Mouse (Mus musculus) limb, embryonic 12.5 days (tissue): ENCODE results near the gene Fpr3. TPM values are rescaled to one million over a fixed set of nuclear protein-coding genes. Genes with fewer than 3 reads are reported as not detected.

Experiments used
- ATAC-seq: fragments of 200-750 bp; cut with Nextera tagmentation; 2 replicates; pipeline ENCODE4 v1.8.0; 2017; ENCODE audit warnings: low read depth, moderate TSS enrichment; ENCODE audit not compliant: insufficient number of reproducible peaks, insufficient read depth, low FRiP score, low TSS enrichment
- H3K27ac ChIP-seq: fragments of 300-500 bp; sonication (generic); 2 replicates; pipeline ENCODE4 v1.5.1; 2016; ENCODE audit warnings: mild to moderate bottlenecking, moderate library complexity
- H3K27me3 ChIP-seq: fragments of 300-500 bp; sonication (generic); 2 replicates; pipeline ENCODE4 v1.6.1; 2016; ENCODE audit warnings: mild to moderate bottlenecking, moderate library complexity
- H3K36me3 ChIP-seq: fragments of 300-500 bp; sonication (generic); 2 replicates; pipeline ENCODE4 v1.6.1; 2016; ENCODE audit warnings: mild to moderate bottlenecking, moderate library complexity
- H3K4me1 ChIP-seq: fragments of 300-500 bp; sonication (generic); replicated peaks from 2 replicates; pipeline ENCODE4 v1.6.1; 2016
- H3K4me2 ChIP-seq: fragments of 300-500 bp; sonication (generic); 2 replicates; pipeline ENCODE4 v1.6.1; 2016; ENCODE audit warnings: mild to moderate bottlenecking, moderate library complexity
- H3K4me3 ChIP-seq: fragments of 300-500 bp; sonication (generic); replicated peaks from 2 replicates; pipeline ENCODE4 v1.5.1; 2016; ENCODE audit warnings: mild to moderate bottlenecking
- H3K9ac ChIP-seq: fragments of 300-500 bp; sonication (generic); replicated peaks from 2 replicates; pipeline ENCODE4 v1.6.1; 2016; ENCODE audit warnings: mild to moderate bottlenecking, moderate library complexity
- H3K9me3 ChIP-seq: fragments of 300-500 bp; sonication (generic); 2 replicates; pipeline ENCODE4 v1.6.1; 2016; ENCODE audit warnings: mild to moderate bottlenecking, moderate library complexity
- WGBS: fragments of 180-500 bp; shearing (Covaris S2); methylation state at CpG from one replicate; pipeline ENCODE4 v1.1.7; 2016; 5-methylcytosine and 5-hydroxymethylcytosine counted together
- polyA plus RNA-seq: library from polyadenylated mRNA; unstranded; fragments of >200 nt; fragmentation: Nextera tagmentation; extraction: Ambion mirVana; gene quantifications from 2 replicates; pipeline ENCODE4 v1.2.1, GENCODE M21; 2016

Gene Fpr3
- polyA plus RNA-seq, 1 experiment from 2014 or later = not detected

GRCm38 (mm10) chr17:17855064-17855838, 32.4 kb upstream of the Fpr3 start, which contains the start of gene Has1:
Has1 (minus strand) TSS chr17:17855205.
- H3K27ac ChIP-seq = no peak within 1 kb of the TSS
- no peak within 1 kb of the TSS for H3K4me3 ChIP-seq
- H3K9me3 ChIP-seq = no peaks in the 10 kb centered on the region
- H3K27me3 ChIP-seq = peaks cover 2% of the 10 kb centered on the region
- WGBS = 22% methylated on average over 8 of the region's 8 CpGs
- no peak within 1 kb of the TSS for H3K4me2 ChIP-seq
- peak; percentile 69 for ATAC-seq
- H3K36me3 ChIP-seq = peaks cover 15% of the 10 kb centered on the region; the same call in 1 of the 2 replicates
- H3K4me1 ChIP-seq = peaks cover 9% of the 10 kb centered on the region
- H3K9ac ChIP-seq = no peak within 1 kb of the TSS

DNA sequence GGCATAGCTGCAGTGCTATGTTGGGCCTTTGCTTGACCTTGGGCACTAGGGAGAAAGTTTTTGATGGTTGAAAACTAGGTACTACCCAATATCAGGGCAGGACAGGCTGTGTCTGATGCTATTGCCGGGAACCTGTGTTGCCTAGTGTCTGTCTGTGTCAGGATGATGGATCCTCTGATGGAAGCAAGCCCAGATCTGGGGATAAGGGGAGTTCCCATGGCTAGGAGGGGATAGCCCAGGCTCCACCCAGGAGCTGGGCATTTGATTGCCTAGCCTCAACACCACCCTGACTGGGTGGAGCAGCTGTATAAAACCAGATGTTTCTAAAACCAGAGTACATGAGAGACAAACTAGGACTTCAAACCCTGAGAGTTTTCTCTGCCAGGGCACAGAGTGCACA, 31.0 kb upstream of the Fpr3 start:
- ATAC-seq = no peak
- peaks cover 9% of the 10 kb centered on the region for H3K4me1 ChIP-seq
- H3K4me2 ChIP-seq = no peak overlapping the region
- peaks cover 12% of the 10 kb centered on the region; the same call in 1 of the 2 replicates for H3K36me3 ChIP-seq
- H3K27ac ChIP-seq = no peak overlapping the region
- no peaks in the 10 kb centered on the region for H3K27me3 ChIP-seq
- no peak overlapping the region for H3K4me3 ChIP-seq
- no peak overlapping the region for H3K9ac ChIP-seq
- H3K9me3 ChIP-seq = no peaks in the 10 kb centered on the region
- WGBS = 67% methylated on average over 1 of the region's 1 CpGs

DNA sequence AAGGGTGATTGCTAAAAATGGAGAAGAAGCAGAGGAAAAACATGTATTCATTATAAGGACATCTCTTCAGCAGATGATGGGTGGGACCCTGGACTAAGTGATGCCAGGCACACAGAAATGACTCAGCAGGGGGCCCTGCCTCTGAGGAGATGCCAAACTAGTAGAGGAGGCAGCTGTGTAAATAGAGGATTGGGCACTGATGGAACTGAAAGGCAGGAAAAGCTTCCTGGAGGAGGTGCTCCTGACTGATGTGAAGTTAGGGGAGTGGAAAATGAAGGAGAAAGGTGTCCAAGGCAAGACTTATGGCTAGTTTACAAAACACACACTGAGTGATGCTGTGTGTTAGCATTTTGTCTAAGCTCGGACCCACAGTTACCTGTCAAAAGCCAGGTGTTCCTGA, 30.2 kb upstream of the Fpr3 start:
- ATAC-seq = no peak
- WGBS = 82% methylated on average over 1 of the region's 1 CpGs
- Histone ChIP-seq H3K27me3 (no peaks in the 10 kb centered on the region), H3K27ac (no peak overlapping the region), H3K4me1 (peaks cover 9% of the 10 kb centered on the region), H3K4me3 (no peak overlapping the region), H3K36me3 (peaks cover 14% of the 10 kb centered on the region), H3K4me2 (no peak overlapping the region), H3K9ac (no peak overlapping the region), H3K9me3 (no peaks in the 10 kb centered on the region)

DNA sequence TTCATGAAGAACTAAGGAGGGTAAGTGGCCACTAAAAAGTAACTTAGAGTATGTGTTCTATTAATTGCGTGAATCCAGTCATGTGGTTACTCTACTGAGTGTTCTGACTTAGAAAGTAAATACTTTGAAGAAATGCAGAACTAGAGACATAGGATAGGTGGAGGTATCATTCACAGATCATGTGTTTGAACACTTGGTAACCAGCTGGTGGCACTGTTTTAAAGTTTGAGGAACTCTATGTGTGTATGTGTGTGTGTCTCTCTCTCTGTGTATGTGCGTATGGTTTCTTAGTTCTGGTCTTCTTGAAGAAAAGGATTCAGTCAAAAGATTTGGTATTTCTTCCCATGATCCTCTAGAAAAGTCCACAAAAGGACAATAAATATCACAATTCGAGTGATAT, 27.5 kb upstream of the Fpr3 start:
- no peak overlapping the region for H3K4me3 ChIP-seq
- H3K4me1 ChIP-seq = peaks cover 4% of the 10 kb centered on the region
- H3K27ac ChIP-seq = no peak overlapping the region
- peaks cover 39% of the 10 kb centered on the region for H3K36me3 ChIP-seq
- no peak overlapping the region for H3K4me2 ChIP-seq
- H3K27me3 ChIP-seq = no peaks in the 10 kb centered on the region
- H3K9me3 ChIP-seq = no peaks in the 10 kb centered on the region
- WGBS = 91% methylated on average over 3 of the region's 3 CpGs
- H3K9ac ChIP-seq = no peak overlapping the region
- no peak for ATAC-seq

DNA sequence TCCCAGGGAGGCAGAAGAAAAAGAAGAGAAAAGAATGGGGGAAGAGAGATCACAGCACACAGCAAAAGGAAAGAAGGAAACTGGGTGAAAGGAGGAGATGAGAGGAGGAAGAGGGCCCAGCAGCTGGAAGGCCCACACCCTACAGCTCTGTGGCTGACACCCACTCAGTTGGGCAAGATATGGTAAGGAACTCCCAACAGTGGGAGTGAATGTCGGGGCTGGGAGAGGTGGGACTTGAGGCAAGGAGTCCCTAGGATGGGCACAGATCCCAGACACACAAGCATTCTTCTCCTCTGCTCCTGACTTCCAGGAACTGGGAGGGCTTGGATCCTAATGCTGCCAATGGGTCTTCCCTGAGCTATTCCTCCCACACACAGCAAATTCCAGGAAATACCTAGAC, 25.3 kb upstream of the Fpr3 start:
- Histone ChIP-seq H3K9me3 (no peaks in the 10 kb centered on the region), H3K4me1 (no peaks in the 10 kb centered on the region), H3K4me3 (no peak overlapping the region), H3K27ac (no peak overlapping the region), H3K36me3 (peaks cover 56% of the 10 kb centered on the region), H3K27me3 (no peaks in the 10 kb centered on the region), H3K9ac (no peak overlapping the region), H3K4me2 (no peak overlapping the region)
- no peak for ATAC-seq
- WGBS = 81% methylated on average over 1 of the region's 1 CpGs

DNA sequence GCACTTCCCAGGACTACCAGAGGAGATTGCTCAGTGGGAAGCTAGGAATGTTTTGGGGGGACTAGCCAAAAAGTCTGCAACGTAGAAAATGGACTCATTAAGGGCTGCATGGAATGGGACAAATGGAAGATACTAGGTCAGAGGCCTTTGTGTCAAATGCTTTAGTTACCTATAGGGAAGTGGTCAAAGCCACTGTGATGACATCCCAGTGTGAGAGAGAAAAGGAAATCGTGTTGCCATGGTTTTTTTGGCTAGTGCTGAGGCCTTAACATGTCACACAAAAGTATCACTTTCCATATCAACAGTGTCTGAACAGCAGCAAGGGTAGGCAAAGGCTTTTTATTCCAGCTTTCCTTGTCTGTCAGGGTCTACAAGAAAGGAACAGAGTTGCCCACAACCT, 22.5 kb upstream of the Fpr3 start:
- Histone ChIP-seq H3K4me1 (no peaks in the 10 kb centered on the region), H3K4me3 (no peak overlapping the region), H3K27me3 (no peaks in the 10 kb centered on the region), H3K9ac (no peak overlapping the region), H3K27ac (no peak overlapping the region), H3K36me3 (peaks cover 53% of the 10 kb centered on the region), H3K4me2 (no peak overlapping the region), H3K9me3 (no peaks in the 10 kb centered on the region)
- 67% methylated on average over 2 of the region's 2 CpGs for WGBS
- no peak for ATAC-seq

GRCm38 (mm10) chr17:17866801-17867469, 20.7 kb upstream of the Fpr3 start:
- Histone ChIP-seq H3K4me2 (no peak overlapping the region), H3K36me3 (peaks cover 53% of the 10 kb centered on the region), H3K27ac (no peak overlapping the region), H3K4me3 (no peak overlapping the region), H3K27me3 (no peaks in the 10 kb centered on the region), H3K4me1 (no peaks in the 10 kb centered on the region), H3K9me3 (no peaks in the 10 kb centered on the region), H3K9ac (no peak overlapping the region)
- no peak for ATAC-seq
- 88% methylated on average over 11 of the region's 11 CpGs for WGBS

DNA sequence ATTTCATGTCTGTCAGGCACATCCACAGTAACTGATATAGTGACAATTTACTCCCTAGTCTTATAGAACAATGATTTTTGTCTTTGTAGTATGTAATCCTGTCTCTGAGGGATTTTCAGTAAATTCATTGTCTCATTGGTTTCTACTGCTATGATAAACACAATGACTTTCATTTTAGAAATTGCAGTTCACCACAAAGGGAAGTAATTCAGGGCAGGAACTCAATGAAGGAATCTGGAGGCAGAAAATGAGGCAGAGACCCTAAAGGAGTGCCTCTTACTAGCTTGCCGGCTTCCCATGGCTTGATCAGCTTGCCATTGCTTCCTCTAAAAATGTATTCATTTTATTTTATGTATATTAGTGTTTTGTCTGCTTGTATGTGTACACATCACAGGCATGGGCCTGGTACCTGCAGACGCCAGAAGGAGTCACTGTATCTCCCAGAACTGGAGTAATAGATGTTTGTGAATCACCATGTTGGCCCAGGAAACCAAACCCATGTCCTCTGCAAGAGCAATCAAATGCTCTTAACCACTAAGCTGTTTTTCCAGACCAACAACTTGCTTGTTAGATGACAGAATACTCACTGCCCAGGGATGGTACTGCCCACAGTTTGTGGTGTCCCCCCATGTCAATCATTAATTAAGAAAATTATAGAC, 16.6 kb upstream of the Fpr3 start:
- H3K9ac ChIP-seq = no peak overlapping the region
- H3K9me3 ChIP-seq = no peaks in the 10 kb centered on the region
- H3K27ac ChIP-seq = no peak overlapping the region
- 79% methylated on average over 2 of the region's 2 CpGs for WGBS
- no peak overlapping the region for H3K4me3 ChIP-seq
- H3K4me2 ChIP-seq = no peak overlapping the region
- H3K4me1 ChIP-seq = no peaks in the 10 kb centered on the region
- no peak for ATAC-seq
- H3K27me3 ChIP-seq = no peaks in the 10 kb centered on the region
- H3K36me3 ChIP-seq = peaks cover 14% of the 10 kb centered on the region

GRCm38 (mm10) chr17:17871697-17872096, 16.0 kb upstream of the Fpr3 start:
- Histone ChIP-seq H3K27ac (no peak overlapping the region), H3K9me3 (no peaks in the 10 kb centered on the region)
- 89% methylated on average over 2 of the region's 2 CpGs for WGBS

GRCm38 (mm10) chr17:17879347-17879746, 8.3 kb upstream of the Fpr3 start:
- Histone ChIP-seq H3K4me1 (no peaks in the 10 kb centered on the region), H3K36me3 (no peaks in the 10 kb centered on the region), H3K4me2 (no peak overlapping the region), H3K4me3 (no peak overlapping the region), H3K9me3 (no peaks in the 10 kb centered on the region), H3K9ac (no peak overlapping the region), H3K27ac (no peak overlapping the region), H3K27me3 (no peaks in the 10 kb centered on the region)
- 91% methylated on average over 1 of the region's 1 CpGs for whole genome bisulfite sequencing
- ATAC-seq = no peak

More at GRCm38 (mm10) chr17:17871697-17872096, 16.0 kb upstream of the Fpr3 start:
- Histone ChIP-seq H3K36me3 (0 out of 2 replicates have a peak, but pooled peaks cover 8% of the 10 kb centered on the region), H3K27me3 (no peaks in the 10 kb centered on the region), H3K4me3 (no peak overlapping the region), H3K4me1 (no peaks in the 10 kb centered on the region), H3K9ac (no peak overlapping the region), H3K4me2 (no peak overlapping the region)
- no peak for ATAC-seq

DNA sequence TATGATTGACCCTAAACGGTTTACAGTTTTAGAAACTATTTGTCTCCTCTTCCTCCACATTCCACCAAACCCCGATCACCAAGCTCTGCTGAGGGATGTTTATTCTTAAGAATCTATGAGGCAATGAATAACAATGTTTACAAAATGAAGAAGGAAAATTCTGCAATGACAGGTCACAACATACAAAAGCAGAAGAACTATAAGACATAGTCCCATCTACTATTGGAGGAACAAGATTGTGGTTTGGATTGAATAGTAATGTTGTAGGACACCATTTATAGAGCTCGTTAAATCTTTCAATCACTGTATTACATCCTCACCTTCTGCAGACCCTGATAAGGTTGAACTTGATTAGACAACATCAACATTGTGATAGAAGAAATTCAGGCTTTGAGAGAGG, 5.0 kb upstream of the Fpr3 start:
- Histone ChIP-seq H3K9ac (no peak overlapping the region), H3K27ac (no peak overlapping the region), H3K27me3 (no peaks in the 10 kb centered on the region), H3K4me1 (no peaks in the 10 kb centered on the region), H3K9me3 (no peaks in the 10 kb centered on the region), H3K4me3 (no peak overlapping the region), H3K4me2 (no peak overlapping the region), H3K36me3 (no peaks in the 10 kb centered on the region)
- 73% methylated on average over 3 of the region's 3 CpGs for WGBS
- no peak for ATAC-seq
